Mouse (Mus musculus) heart, embryonic 11.5 days (tissue): ENCODE results near the gene Mmgt2. TPM values are rescaled to one million over a fixed set of nuclear protein-coding genes. Genes with fewer than 3 reads are reported as not detected.
A peak's percentile ranks its signal among the peaks of the same experiment; 100 is the strongest.

Experiments used
- ATAC-seq: fragments of 200-750 bp; cut with Nextera tagmentation; replicated peaks from 2 replicates; pipeline ENCODE4 v1.8.0; 2017; ENCODE audit warnings: moderate library complexity; ENCODE audit not compliant: insufficient number of reproducible peaks, low FRiP score, low TSS enrichment
- H3K27ac ChIP-seq: fragments of 300-500 bp; sonication (generic); 2 replicates; pipeline ENCODE4 v1.5.1; 2014; ENCODE audit warnings: mild to moderate bottlenecking, low read depth, low read length
- H3K27me3 ChIP-seq: fragments of 300-500 bp; sonication (generic); 2 replicates; pipeline ENCODE4 v1.6.1; 2014; ENCODE audit warnings: mild to moderate bottlenecking, low read length, mixed read lengths; ENCODE audit not compliant: control insufficient read depth, insufficient read depth
- H3K36me3 ChIP-seq: fragments of 300-500 bp; sonication (generic); 2 replicates; pipeline ENCODE4 v1.6.1; 2014; ENCODE audit warnings: mild to moderate bottlenecking, low read length, moderate library complexity, mixed read lengths; ENCODE audit not compliant: control insufficient read depth, insufficient read depth
- H3K4me1 ChIP-seq: fragments of 300-500 bp; sonication (generic); 2 replicates; pipeline ENCODE4 v1.6.1; 2014; ENCODE audit warnings: low read length; ENCODE audit not compliant: control insufficient read depth, insufficient read depth
- H3K4me2 ChIP-seq: fragments of 300-500 bp; sonication (generic); 2 replicates; pipeline ENCODE4 v1.6.1; 2014; ENCODE audit warnings: mild to moderate bottlenecking, moderate library complexity
- H3K4me3 ChIP-seq: fragments of 300-500 bp; sonication (generic); 2 replicates; pipeline ENCODE4 v1.5.1; 2014; ENCODE audit warnings: low read depth, low read length
- H3K9ac ChIP-seq: fragments of 300-500 bp; sonication (generic); 2 replicates; pipeline ENCODE4 v1.6.1; 2014; ENCODE audit warnings: mild to moderate bottlenecking, low read depth, low read length, moderate library complexity
- H3K9me3 ChIP-seq: fragments of 300-500 bp; sonication (generic); replicated peaks from 2 replicates; pipeline ENCODE4 v1.6.1; 2016; ENCODE audit warnings: low read length; ENCODE audit not compliant: control insufficient read depth
- WGBS: fragments of 180-500 bp; shearing (Covaris S2); extraction: QIAGEN DNeasy Blood & Tissue Kit; methylation state at CpG from one replicate; pipeline ENCODE4 v1.1.7; 2014; ENCODE audit not compliant: insufficient replicate concordance; 5-methylcytosine and 5-hydroxymethylcytosine counted together
- polyA plus RNA-seq: library from polyadenylated mRNA; unstranded; fragments of >200 nt; fragmentation: Nextera tagmentation; extraction: Ambion mirVana; gene quantifications from 2 replicates; pipeline ENCODE4 v1.2.1, GENCODE M21; 2014

The Mmgt2 gene
- polyA plus RNA-seq, 1 experiment from 2014 or later = 45.0 TPM

DNA sequence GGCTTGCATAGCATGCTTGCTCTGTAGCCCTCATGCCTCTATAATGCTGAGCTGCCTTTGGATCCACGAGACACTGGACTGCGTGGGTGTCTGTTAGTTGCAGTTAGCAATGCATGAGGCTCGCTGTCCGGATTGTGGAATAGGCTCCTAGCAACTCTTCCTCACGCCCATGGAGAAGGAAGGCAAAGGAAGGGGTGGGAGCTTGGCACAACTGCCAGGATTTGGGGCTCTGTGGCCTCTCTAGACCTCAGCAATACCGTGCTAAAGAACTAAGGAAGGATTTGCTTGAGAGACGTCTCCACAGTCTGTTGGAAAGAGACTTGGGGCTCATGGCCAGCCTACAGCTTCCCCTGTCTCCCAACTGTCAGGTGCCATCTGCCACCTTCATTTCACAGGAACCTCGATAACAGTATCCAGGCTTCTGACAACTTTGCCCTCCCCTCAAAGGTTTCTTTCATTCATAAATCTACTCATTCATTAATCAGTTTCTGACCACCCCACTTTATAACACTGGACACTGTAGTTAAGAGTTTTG, 33.5 kb upstream of the Mmgt2 start:
- no peaks in the 10 kb centered on the region for H3K27me3 ChIP-seq
- no peaks in the 10 kb centered on the region for H3K9me3 ChIP-seq
- peaks cover 4% of the 10 kb centered on the region; the same call in 1 of the 2 replicates for H3K4me1 ChIP-seq
- H3K4me2 ChIP-seq = no peak overlapping the region
- H3K9ac ChIP-seq = no peak overlapping the region
- H3K27ac ChIP-seq = no peak overlapping the region
- peaks cover 22% of the 10 kb centered on the region for H3K36me3 ChIP-seq
- 86% methylated on average over 8 of the region's 8 CpGs for WGBS
- ATAC-seq = no peak
- no peak overlapping the region for H3K4me3 ChIP-seq

DNA sequence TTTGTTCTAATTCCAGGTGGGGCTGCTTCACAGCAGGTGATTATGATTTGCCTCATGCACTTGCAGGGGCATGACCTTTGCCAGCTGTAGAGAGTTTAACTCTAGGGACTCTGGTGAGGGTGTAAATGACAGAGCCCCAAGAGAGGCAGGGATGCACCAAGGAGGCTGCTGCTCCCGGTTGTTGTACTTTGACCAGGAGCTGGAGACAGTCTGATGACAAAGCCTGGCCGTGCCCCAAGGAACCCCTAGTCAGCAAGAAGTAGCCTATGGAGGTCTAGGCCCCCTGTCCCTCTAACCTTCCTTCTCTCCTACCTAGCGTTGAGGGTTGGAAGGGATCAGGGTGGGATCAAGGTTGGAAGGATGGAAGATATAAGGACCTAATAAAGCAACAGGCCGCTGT, 33.0 kb upstream of the Mmgt2 start:
- WGBS = 80% methylated on average over 4 of the region's 4 CpGs
- no peak for ATAC-seq

DNA sequence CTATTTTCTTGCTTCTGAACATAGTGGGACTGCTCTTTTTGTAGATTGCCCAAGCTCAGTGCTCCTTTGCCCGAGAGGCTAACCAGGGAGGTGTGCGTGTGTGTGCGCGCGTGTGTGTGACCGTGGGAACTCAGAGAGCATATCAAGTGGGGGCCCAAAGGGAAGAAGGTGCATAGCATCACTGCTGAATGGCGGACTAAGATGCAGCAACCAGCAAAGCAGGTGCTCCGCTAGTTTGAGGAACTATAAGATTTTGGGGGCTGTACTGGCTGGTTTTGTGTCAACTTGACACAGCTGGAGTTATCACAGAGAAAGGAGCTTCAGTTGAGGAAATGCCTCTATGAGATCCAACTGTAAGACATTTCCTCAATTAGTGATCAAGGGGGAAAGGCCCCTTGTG, 27.4 kb upstream of the Mmgt2 start:
- Histone ChIP-seq H3K9ac (no peak overlapping the region), H3K27me3 (no peaks in the 10 kb centered on the region), H3K27ac (no peak overlapping the region), H3K9me3 (no peaks in the 10 kb centered on the region), H3K36me3 (peaks cover 17% of the 10 kb centered on the region), H3K4me3 (no peak overlapping the region), H3K4me1 (peaks cover 16% of the 10 kb centered on the region), H3K4me2 (no peak overlapping the region)
- ATAC-seq = no peak
- 88% methylated on average over 8 of the region's 8 CpGs for WGBS

More for the DNA sequence above, 33.0 kb upstream of the Mmgt2 start:
- peaks cover 4% of the 10 kb centered on the region; the same call in 1 of the 2 replicates for H3K4me1 ChIP-seq
- no peaks in the 10 kb centered on the region for H3K9me3 ChIP-seq
- no peak overlapping the region for H3K9ac ChIP-seq
- H3K36me3 ChIP-seq = peaks cover 19% of the 10 kb centered on the region
- H3K4me2 ChIP-seq = no peak overlapping the region
- H3K27ac ChIP-seq = no peak overlapping the region
- H3K4me3 ChIP-seq = no peak overlapping the region
- H3K27me3 ChIP-seq = no peaks in the 10 kb centered on the region

DNA sequence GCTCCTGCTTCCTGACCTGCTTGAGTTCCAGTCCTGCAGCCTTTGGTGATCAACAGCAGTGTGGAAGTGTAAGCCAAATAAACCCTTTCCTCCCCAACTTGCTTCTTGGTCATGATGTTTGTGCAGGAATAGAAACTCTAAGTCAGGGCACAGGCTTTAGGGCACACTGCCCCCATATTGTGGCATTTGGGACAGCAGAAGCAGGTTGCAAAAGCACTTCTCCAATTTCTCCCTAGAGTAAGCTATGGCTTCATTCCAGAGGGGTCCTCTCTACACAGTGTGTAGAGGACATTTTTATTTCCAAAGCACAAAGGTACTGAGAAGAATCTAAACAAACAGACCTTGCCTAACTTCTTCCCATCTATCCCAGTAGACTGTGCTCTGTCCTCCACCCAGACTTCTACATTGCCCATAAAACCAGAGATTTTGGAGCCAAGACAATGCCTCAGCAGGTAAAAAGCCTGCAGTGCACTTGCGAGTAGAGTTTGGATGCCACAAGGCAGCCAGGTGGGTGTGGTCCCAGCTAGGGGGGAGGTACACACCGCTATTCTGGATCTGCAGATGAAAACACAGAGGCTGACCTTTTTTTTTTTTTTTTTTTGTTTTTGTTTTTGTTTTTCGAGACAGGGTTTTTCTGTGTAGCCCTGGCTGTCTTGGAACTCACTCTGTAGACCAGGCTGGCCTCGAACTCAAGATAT, 26.7 kb upstream of the Mmgt2 start:
- peaks cover 16% of the 10 kb centered on the region for H3K36me3 ChIP-seq
- no peak for ATAC-seq
- H3K4me3 ChIP-seq = no peak overlapping the region
- WGBS = 74% methylated on average over 4 of the region's 4 CpGs
- H3K4me2 ChIP-seq = no peak overlapping the region
- peaks cover 16% of the 10 kb centered on the region for H3K4me1 ChIP-seq
- no peaks in the 10 kb centered on the region for H3K9me3 ChIP-seq
- no peak overlapping the region for H3K27ac ChIP-seq
- H3K9ac ChIP-seq = no peak overlapping the region
- H3K27me3 ChIP-seq = no peaks in the 10 kb centered on the region

DNA sequence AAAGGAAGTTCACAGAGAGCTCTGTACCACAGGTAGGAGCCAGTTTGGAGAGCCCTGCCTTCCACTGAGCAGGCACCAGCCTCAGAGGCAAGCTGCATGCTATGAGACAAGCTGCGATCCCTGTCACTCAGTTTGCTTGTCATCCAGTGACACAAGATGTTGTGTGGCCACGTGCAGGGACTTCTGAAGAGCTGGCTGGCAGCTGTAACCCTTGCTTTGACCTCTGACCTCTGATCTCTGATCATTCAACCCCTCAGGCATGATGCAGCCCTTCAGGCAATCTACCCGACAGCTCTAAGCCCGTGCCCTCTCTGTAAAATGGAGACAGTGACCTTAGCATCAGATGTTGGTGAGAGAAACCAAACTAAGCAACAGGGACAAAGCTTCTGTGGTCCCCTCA, 25.6 kb upstream of the Mmgt2 start:
- no peaks in the 10 kb centered on the region for H3K9me3 ChIP-seq
- H3K36me3 ChIP-seq = peaks cover 10% of the 10 kb centered on the region
- no peak overlapping the region for H3K27ac ChIP-seq
- H3K4me2 ChIP-seq = no peak overlapping the region
- H3K4me3 ChIP-seq = no peak overlapping the region
- peaks cover 18% of the 10 kb centered on the region for H3K4me1 ChIP-seq
- 51% methylated on average over 4 of the region's 4 CpGs for WGBS
- no peaks in the 10 kb centered on the region for H3K27me3 ChIP-seq
- no peak for ATAC-seq
- H3K9ac ChIP-seq = no peak overlapping the region

DNA sequence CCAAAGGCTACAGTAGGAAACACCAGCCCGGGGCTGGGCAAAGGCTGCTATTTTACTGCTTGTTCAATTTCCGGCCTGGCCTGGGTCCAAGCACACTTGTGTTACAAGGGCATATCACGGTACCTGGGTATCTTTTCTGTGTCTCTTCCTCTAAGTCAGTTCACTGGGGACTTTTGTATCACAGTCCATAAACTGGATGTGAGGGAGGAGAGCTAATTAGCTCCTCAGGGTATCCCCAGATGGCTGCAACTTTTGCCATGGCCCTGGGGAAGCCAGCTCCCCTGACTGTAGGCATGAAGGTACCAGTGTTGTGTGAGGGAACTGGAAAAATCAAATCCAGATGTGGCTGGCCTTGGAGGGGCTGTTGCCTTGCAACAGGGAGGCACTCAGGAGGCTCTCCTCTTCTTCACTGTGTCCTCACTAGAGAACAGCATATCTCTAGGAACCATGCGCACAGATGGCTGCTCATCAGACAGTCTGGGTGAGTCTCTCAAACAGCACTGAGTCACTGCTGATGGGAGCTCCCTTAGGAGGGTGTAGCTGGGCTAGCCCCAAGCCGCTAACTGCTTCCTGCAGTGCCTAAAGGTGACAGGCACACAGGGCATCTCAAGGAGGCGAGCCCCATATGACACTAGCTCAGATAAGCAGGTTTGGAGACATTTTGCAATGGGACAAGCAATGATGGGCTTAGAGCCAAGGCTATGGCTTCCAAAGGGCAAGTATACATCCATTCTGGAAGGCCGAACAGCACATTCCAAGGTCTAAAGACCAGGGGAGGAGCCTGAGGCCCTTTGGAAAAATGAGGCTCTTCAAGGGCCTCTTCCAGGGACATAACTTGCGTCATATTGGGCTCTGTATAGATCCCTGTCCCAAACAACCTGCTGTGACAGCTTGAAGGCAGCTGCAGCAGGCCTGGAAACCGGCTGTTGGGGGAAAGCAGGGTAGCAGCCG, 23.8 kb upstream of the Mmgt2 start:
- 44% methylated on average over 10 of the region's 10 CpGs for WGBS
- H3K4me2 ChIP-seq = no peak overlapping the region

DNA sequence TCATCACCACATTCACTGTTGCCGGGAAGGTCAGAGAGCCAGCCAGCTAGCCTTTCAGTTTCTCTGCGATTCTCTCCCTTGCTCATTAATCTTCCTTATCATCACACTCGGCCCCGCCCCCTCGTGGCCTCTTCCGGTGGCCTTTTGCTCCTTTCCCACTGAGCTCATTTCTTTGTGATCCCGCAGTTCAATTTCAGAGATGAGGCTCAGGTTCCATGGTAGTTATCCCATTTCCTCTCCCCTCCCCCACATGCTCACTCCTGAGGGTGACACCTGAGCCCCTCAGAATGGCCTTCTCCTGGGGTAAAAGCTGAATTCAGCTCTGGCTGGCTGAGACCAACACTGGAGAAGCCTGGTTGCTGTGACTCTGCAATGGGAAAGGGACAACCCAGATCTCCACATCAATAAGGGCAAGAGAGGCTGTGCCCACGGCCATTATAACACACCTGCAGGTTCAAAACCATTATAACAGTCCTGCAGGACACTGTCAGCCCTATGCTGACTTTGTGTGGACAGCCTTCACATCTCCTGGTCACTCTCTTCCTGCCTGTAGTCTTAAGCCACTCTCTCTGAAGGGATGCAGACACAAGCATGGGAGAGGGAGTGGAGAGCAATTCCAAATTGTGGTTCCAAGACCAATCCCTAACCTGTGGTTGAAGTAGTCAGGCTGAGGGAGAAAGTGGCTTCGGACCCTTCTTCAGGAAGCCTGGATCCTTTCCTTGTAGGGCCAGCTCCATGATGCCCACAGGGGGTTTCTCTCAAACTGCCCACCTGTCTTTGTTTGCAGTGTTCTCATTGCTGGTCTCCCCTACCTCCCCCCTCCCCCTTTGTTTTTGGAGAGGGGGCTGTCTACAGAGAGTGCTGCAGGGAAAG, 18.9 kb upstream of the Mmgt2 start:
- ATAC-seq = no peak

More for the DNA sequence above, 23.8 kb upstream of the Mmgt2 start:
- Histone ChIP-seq H3K9ac (no peak overlapping the region), H3K27ac (no peak overlapping the region), H3K9me3 (no peaks in the 10 kb centered on the region), H3K4me3 (no peak overlapping the region), H3K27me3 (no peaks in the 10 kb centered on the region), H3K36me3 (peaks cover under 1% of the 10 kb centered on the region), H3K4me1 (peaks cover 31% of the 10 kb centered on the region)
- 0 out of 2 replicates have a peak, but pooled peaks have one; percentile 28 for ATAC-seq

More for the DNA sequence above, 18.9 kb upstream of the Mmgt2 start:
- Histone ChIP-seq H3K4me3 (no peak overlapping the region), H3K9me3 (no peaks in the 10 kb centered on the region), H3K27me3 (no peaks in the 10 kb centered on the region), H3K27ac (peak overlapping the region; percentile 54), H3K36me3 (no peaks in the 10 kb centered on the region), H3K4me2 (peak overlapping the region; percentile 57), H3K9ac (peak overlapping the region; percentile 24; the same call in 1 of the 2 replicates), H3K4me1 (peaks cover 47% of the 10 kb centered on the region)
- 2% methylated on average over 9 of the region's 9 CpGs for WGBS
